Mouse (Mus musculus) limb, embryonic 12.5 days (tissue): ENCODE measurements around the gene Tmem260. TPM values are rescaled to one million over a fixed set of nuclear protein-coding genes. Genes with fewer than 3 reads are reported as not detected.

Experiments
- ATAC-seq: fragments of 200-750 bp; cut with Nextera tagmentation; 2 replicates; pipeline ENCODE4 v1.8.0; 2017; ENCODE audit warnings: low read depth, moderate TSS enrichment; ENCODE audit not compliant: insufficient number of reproducible peaks, insufficient read depth, low FRiP score, low TSS enrichment
- H3K27ac ChIP-seq: fragments of 300-500 bp; sonication (generic); 2 replicates; pipeline ENCODE4 v1.5.1; 2016; ENCODE audit warnings: mild to moderate bottlenecking, moderate library complexity
- H3K27me3 ChIP-seq: fragments of 300-500 bp; sonication (generic); 2 replicates; pipeline ENCODE4 v1.6.1; 2016; ENCODE audit warnings: mild to moderate bottlenecking, moderate library complexity
- H3K36me3 ChIP-seq: fragments of 300-500 bp; sonication (generic); 2 replicates; pipeline ENCODE4 v1.6.1; 2016; ENCODE audit warnings: mild to moderate bottlenecking, moderate library complexity
- H3K4me1 ChIP-seq: fragments of 300-500 bp; sonication (generic); replicated peaks from 2 replicates; pipeline ENCODE4 v1.6.1; 2016
- H3K4me2 ChIP-seq: fragments of 300-500 bp; sonication (generic); 2 replicates; pipeline ENCODE4 v1.6.1; 2016; ENCODE audit warnings: mild to moderate bottlenecking, moderate library complexity
- H3K4me3 ChIP-seq: fragments of 300-500 bp; sonication (generic); replicated peaks from 2 replicates; pipeline ENCODE4 v1.5.1; 2016; ENCODE audit warnings: mild to moderate bottlenecking
- H3K9ac ChIP-seq: fragments of 300-500 bp; sonication (generic); replicated peaks from 2 replicates; pipeline ENCODE4 v1.6.1; 2016; ENCODE audit warnings: mild to moderate bottlenecking, moderate library complexity
- H3K9me3 ChIP-seq: fragments of 300-500 bp; sonication (generic); 2 replicates; pipeline ENCODE4 v1.6.1; 2016; ENCODE audit warnings: mild to moderate bottlenecking, moderate library complexity
- WGBS: fragments of 180-500 bp; shearing (Covaris S2); methylation state at CpG from one replicate; pipeline ENCODE4 v1.1.7; 2016; 5-methylcytosine and 5-hydroxymethylcytosine counted together
- polyA plus RNA-seq: library from polyadenylated mRNA; unstranded; fragments of >200 nt; fragmentation: Nextera tagmentation; extraction: Ambion mirVana; gene quantifications from 2 replicates; pipeline ENCODE4 v1.2.1, GENCODE M21; 2016

The Tmem260 gene
- polyA plus RNA-seq, 1 experiment from 2014 or later = 32.8 TPM

DNA sequence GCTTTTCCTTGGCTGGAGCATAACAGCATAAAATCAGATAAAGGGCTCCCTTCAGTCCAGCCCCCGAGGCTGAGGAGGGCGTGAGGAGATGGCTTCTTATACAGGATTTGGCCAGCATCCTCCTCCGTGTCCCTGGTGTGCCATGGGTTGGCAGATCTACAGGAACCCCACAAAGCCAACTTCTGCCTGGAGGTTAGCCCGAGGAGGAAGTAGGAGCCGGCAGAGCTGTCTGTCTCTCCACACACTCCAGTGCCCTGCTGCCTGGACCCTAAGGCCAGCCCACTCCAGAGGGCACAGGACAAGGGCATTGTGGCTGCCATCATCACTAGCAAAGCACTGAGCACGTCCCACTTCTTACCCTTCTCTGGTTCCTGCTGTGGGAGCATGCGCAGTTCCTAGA, 68.7 kb downstream of the Tmem260 start:
- ATAC-seq = no peak
- H3K27ac ChIP-seq = no peak overlapping the region
- no peaks in the 10 kb centered on the region for H3K9me3 ChIP-seq
- 81% methylated on average over 7 of the region's 7 CpGs for WGBS
- no peaks in the 10 kb centered on the region for H3K27me3 ChIP-seq
- no peak overlapping the region for H3K4me2 ChIP-seq
- no peak overlapping the region for H3K4me3 ChIP-seq
- peaks cover 19% of the 10 kb centered on the region for H3K36me3 ChIP-seq
- no peak overlapping the region for H3K9ac ChIP-seq
- no peaks in the 10 kb centered on the region for H3K4me1 ChIP-seq

DNA sequence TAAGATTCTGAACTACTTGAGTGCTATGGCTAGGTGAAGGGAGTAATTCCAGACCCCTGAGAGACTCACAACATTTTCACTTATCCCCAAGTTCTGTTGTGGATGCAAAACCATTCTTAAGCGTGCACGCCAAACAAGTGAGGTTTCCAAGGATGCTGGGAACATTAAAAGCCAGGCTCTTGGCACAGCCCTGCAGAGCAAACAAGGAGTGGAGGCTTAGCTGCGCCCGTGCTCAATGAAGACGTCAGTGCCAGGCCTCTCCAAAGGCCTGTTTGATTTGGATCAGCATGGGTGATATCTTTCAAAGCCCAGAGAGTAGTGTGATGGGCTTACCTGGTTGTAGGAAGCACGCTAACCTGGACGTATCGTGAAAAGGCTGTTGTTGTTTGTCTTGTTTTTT, 69.6 kb downstream of the Tmem260 start:
- Histone ChIP-seq H3K4me3 (no peak overlapping the region), H3K27me3 (no peaks in the 10 kb centered on the region), H3K36me3 (peaks cover 10% of the 10 kb centered on the region), H3K27ac (no peak overlapping the region), H3K9me3 (no peaks in the 10 kb centered on the region), H3K4me1 (no peaks in the 10 kb centered on the region), H3K9ac (no peak overlapping the region), H3K4me2 (no peak overlapping the region)
- ATAC-seq = no peak
- WGBS = 89% methylated on average over 8 of the region's 8 CpGs

DNA sequence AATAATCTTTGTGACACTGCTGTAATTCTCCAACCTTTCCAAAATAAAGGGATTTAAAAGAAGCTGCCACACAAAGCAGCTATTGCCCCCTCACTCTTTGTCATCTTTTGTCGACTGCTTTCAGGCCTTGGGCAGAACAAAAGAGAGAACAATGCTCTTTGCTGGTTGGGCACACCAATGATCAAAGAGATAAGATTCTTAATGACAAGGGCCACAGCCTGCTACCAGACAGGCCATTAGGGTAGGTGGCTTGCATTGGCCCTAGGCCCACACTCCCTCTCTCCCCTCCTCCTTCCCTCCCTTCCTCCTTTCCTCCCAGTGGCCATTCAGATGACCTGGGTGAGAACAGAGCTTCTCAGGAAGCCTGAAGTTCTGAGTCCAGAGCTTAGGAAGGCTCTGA, 77.4 kb downstream of the Tmem260 start:
- 38% methylated on average over 1 of the region's 1 CpGs for WGBS
- ATAC-seq = no peak
- H3K27ac ChIP-seq = no peak overlapping the region

DNA sequence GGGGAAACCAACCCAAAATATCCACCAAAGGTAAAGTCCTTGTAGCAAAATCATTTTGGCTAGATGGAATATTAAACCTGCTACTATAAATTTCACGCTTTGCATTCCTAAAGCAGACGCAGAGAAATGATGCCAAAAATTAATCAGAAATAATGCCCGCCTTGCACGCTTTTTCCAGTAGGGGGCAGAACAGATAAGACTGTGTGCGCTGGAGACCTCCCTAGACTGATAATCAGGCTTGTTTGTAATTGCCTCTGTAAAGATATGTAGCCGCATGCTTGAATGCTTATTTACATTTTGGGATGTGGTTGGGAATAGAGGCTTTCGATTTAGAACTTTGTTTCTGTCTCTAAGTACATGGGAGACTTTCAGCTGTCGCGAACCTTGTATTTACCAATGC, 78.2 kb downstream of the Tmem260 start:
- H3K9ac ChIP-seq = no peak overlapping the region
- H3K9me3 ChIP-seq = no peaks in the 10 kb centered on the region
- no peak overlapping the region for H3K4me2 ChIP-seq
- H3K27ac ChIP-seq = no peak overlapping the region
- H3K27me3 ChIP-seq = peaks cover 3% of the 10 kb centered on the region
- no peak overlapping the region for H3K4me3 ChIP-seq
- 54% methylated on average over 9 of the region's 9 CpGs for whole genome bisulfite sequencing
- ATAC-seq = no peak
- no peaks in the 10 kb centered on the region for H3K4me1 ChIP-seq
- no peaks in the 10 kb centered on the region for H3K36me3 ChIP-seq

More for the DNA sequence above, 77.4 kb downstream of the Tmem260 start:
- no peak overlapping the region for H3K4me2 ChIP-seq
- H3K4me3 ChIP-seq = no peak overlapping the region
- peaks cover 3% of the 10 kb centered on the region for H3K27me3 ChIP-seq
- H3K4me1 ChIP-seq = no peaks in the 10 kb centered on the region
- H3K9ac ChIP-seq = no peak overlapping the region
- no peaks in the 10 kb centered on the region for H3K36me3 ChIP-seq
- no peaks in the 10 kb centered on the region for H3K9me3 ChIP-seq

DNA sequence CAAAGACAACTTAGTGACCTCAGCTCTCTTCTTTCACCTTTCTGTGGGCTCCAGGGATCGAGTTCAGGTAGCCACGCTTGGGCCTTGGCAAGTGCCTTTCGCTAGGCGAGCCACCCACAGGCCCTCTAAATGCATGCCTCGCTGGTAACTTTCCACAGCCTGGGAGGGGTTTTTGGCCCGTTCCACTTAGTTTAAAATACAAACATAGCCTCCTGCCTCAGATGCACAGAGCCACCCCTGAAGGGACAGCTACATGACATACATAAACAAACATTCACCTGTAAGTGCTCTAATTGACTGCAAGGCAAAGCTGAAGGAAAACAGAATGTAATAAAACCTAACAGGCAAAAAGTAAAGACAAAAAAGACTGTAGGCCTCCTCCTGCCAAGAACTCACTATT, 79.1 kb downstream of the Tmem260 start:
- 51% methylated on average over 6 of the region's 6 CpGs for WGBS
- no peak for ATAC-seq
- no peak overlapping the region for H3K27ac ChIP-seq
- H3K4me2 ChIP-seq = no peak overlapping the region
- H3K9me3 ChIP-seq = no peaks in the 10 kb centered on the region
- H3K4me1 ChIP-seq = no peaks in the 10 kb centered on the region
- H3K27me3 ChIP-seq = peaks cover 3% of the 10 kb centered on the region
- no peak overlapping the region for H3K9ac ChIP-seq
- no peaks in the 10 kb centered on the region for H3K36me3 ChIP-seq
- H3K4me3 ChIP-seq = no peak overlapping the region

DNA sequence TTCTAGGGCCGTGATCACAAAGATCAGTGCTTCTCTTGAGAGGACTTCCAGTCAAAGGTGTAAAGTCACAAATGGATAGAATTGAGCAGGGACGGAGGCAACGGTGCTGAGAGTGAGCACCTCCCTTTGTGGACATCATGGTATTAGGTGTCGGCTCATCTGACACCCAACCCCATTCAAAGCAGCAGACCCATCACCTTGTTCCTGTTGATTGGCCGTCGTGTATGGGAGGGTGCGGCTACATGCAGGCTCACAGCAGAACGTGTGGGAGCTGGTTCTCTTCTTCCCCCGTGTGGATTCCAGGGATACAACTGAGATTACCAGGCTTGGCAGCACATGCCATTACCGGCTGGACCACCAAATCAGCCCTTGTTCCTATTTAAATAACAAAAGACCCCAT, 84.7 kb downstream of the Tmem260 start:
- WGBS = 57% methylated on average over 10 of the region's 10 CpGs
- ATAC-seq = no peak
- H3K36me3 ChIP-seq = no peaks in the 10 kb centered on the region
- no peak overlapping the region for H3K4me2 ChIP-seq
- H3K9ac ChIP-seq = no peak overlapping the region
- no peak overlapping the region for H3K4me3 ChIP-seq
- no peak overlapping the region for H3K27ac ChIP-seq
- no peaks in the 10 kb centered on the region for H3K4me1 ChIP-seq
- H3K27me3 ChIP-seq = 0 out of 2 replicates have a peak, but pooled peaks cover 3% of the 10 kb centered on the region
- H3K9me3 ChIP-seq = no peaks in the 10 kb centered on the region

DNA sequence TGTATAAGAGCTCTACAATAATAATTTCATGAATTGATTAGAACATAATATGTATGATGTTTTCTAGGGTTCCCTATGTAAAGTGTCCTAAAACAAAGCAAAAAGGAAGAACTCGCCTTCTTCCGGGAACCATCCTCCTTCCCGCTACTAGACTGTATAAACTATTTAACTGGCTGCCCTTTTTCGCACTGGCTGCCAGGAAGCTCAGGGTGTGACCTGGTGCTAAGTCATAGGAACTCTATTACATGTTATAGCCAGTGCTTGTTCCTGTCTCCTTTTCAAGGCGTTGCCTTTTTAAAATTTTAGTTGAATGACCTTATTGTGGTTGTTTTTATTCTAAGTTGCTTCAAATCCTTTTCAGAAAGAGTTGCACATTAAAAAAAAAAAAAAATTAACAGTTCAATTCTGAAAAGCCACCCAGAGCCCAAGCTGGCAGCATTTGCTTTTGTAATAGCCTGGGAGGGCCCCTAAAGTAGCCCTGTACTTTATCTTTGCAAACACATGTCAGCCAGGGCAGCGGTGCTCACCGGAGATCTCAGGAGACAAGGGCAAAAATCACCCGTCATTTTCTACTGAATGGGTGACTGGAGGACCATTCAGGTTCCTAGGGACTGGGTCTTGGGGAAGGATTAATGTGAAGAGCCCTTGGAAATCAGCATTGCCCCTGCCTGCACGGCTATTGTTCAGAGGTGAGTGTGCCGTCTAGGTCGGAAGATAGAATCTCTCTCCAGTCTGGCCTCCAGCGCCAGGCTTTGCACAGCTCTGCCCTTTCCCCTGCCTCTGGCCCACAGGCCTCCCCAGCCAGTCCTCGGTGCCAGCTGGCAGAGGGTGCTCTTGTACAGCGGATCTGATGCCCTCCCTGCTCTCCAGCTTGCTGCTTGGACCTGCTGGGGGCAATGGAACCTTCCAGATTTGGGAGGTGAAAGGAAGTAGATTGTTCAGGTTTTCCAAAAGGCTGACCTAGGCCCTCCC, 92.2 kb downstream of the Tmem260 start:
- Histone ChIP-seq H3K4me3 (no peak overlapping the region), H3K9me3 (no peaks in the 10 kb centered on the region), H3K27me3 (peaks cover 4% of the 10 kb centered on the region), H3K9ac (no peak overlapping the region), H3K4me2 (no peak overlapping the region), H3K27ac (no peak overlapping the region), H3K36me3 (no peaks in the 10 kb centered on the region), H3K4me1 (0 out of 2 replicates have a peak, but pooled peaks cover 3% of the 10 kb centered on the region)
- ATAC-seq = no peak
- WGBS = 75% methylated on average over 14 of the region's 14 CpGs

DNA sequence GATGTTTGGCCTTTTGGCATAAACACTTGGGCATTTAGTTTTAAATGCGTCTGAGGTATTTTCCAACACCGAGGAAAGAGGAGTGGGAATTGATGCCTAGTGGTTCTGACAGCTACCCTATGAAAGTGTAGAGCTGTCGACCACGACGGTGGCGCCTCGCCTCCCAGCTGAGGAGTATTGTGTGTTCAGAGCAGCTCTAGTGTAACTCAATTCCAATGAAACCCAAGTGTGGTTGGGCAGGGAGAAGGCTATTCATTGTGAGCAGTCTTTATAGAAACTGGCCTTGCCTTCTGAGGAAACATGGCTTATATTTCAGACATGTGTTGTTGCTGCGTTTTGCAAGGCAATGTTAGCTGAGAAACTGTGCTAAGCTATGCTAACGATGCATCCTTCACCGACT, 99.2 kb downstream of the Tmem260 start:
- peaks cover 4% of the 10 kb centered on the region for H3K27me3 ChIP-seq
- WGBS = 80% methylated on average over 10 of the region's 10 CpGs

DNA sequence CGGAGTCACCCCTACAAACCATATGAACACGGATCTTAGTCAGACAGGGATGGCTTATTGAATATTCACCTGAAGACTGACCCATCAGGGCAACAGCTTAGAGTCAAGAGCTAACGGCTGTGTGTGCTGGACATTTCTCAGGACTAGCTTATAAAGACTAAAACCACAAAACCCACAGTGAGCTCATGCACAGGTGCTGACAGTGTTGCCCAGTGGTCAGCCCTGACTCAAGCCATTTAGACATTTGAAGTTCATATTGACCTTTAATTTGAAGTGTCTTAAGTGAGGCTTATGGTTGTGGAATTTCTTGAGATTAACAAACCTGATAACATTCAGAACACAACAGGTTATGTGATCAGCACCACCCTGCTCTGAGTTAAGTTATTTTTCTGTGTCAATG, 100.1 kb downstream of the Tmem260 start:
- H3K27ac ChIP-seq = no peak overlapping the region
- ATAC-seq = no peak
- no peak overlapping the region for H3K4me2 ChIP-seq
- no peaks in the 10 kb centered on the region for H3K36me3 ChIP-seq
- H3K4me1 ChIP-seq = no peaks in the 10 kb centered on the region
- WGBS = 84% methylated on average over 3 of the region's 3 CpGs
- H3K9ac ChIP-seq = no peak overlapping the region
- no peaks in the 10 kb centered on the region for H3K27me3 ChIP-seq
- H3K4me3 ChIP-seq = no peak overlapping the region
- no peaks in the 10 kb centered on the region for H3K9me3 ChIP-seq

More for the DNA sequence above, 99.2 kb downstream of the Tmem260 start:
- H3K9me3 ChIP-seq = no peaks in the 10 kb centered on the region
- no peak for ATAC-seq
- H3K9ac ChIP-seq = no peak overlapping the region
- H3K4me1 ChIP-seq = no peaks in the 10 kb centered on the region
- H3K4me2 ChIP-seq = no peak overlapping the region
- no peaks in the 10 kb centered on the region for H3K36me3 ChIP-seq
- no peak overlapping the region for H3K27ac ChIP-seq
- H3K4me3 ChIP-seq = no peak overlapping the region

DNA sequence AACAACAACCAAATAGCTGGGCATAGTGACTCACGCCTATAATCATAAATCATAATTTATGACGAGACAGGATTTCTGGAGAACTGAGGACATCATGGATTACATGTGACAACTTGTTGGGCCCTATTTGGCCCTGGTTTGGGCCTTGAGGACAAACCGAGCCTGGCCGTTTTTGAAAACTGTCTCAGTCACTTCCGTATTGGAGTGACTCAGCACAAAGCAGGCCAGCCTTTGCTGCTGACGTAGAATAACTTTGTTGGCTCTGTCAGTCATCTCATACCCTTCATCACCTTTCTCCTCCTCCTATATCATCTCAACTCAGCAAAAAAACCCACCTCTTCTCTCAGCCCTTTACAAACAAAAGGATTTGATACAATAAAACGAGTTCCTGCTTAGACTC, 103.8 kb downstream of the Tmem260 start:
- H3K9ac ChIP-seq = no peak overlapping the region
- no peaks in the 10 kb centered on the region for H3K9me3 ChIP-seq
- WGBS = 82% methylated on average over 7 of the region's 7 CpGs
- H3K27me3 ChIP-seq = no peaks in the 10 kb centered on the region
- no peak for ATAC-seq
- no peaks in the 10 kb centered on the region for H3K36me3 ChIP-seq
- H3K4me3 ChIP-seq = no peak overlapping the region
- no peak overlapping the region for H3K4me2 ChIP-seq
- H3K27ac ChIP-seq = no peak overlapping the region
- peaks cover 5% of the 10 kb centered on the region; the same call in 1 of the 2 replicates for H3K4me1 ChIP-seq

DNA sequence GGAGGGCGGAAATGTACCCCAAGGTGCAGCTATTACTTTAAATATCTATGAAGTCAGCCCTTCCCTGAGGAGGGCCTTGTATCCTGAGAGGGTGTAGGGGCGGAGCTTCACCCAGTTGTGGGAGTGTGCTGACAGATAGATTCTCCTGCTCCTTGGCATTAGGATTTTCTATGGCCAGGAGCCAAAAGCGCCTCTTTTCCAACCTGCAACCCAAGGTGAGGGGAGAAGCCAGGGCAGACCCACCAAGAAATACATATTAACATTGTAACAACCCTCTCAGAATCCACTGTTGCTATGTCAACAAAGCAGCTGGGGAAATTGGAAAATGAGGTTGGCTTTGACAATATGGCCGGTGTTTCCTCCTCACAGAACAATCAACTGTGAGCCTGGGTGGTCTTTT, 107.3 kb downstream of the Tmem260 start:
- Histone ChIP-seq H3K9me3 (no peaks in the 10 kb centered on the region), H3K4me1 (peaks cover 5% of the 10 kb centered on the region; the same call in 1 of the 2 replicates), H3K4me3 (no peak overlapping the region), H3K36me3 (no peaks in the 10 kb centered on the region), H3K9ac (no peak overlapping the region), H3K27me3 (no peaks in the 10 kb centered on the region), H3K4me2 (no peak overlapping the region), H3K27ac (no peak overlapping the region)
- 77% methylated on average over 4 of the region's 4 CpGs for WGBS
- no peak for ATAC-seq
